Mouse (Mus musculus): Measurements from ENCODE around the gene Comt. TPM values are rescaled to one million over a fixed set of nuclear protein-coding genes. Genes with fewer than 3 reads are reported as not detected.

The Comt gene
- polyA plus RNA-seq, 1 experiment from 2014 or later, result 93.2 TPM

DNA sequence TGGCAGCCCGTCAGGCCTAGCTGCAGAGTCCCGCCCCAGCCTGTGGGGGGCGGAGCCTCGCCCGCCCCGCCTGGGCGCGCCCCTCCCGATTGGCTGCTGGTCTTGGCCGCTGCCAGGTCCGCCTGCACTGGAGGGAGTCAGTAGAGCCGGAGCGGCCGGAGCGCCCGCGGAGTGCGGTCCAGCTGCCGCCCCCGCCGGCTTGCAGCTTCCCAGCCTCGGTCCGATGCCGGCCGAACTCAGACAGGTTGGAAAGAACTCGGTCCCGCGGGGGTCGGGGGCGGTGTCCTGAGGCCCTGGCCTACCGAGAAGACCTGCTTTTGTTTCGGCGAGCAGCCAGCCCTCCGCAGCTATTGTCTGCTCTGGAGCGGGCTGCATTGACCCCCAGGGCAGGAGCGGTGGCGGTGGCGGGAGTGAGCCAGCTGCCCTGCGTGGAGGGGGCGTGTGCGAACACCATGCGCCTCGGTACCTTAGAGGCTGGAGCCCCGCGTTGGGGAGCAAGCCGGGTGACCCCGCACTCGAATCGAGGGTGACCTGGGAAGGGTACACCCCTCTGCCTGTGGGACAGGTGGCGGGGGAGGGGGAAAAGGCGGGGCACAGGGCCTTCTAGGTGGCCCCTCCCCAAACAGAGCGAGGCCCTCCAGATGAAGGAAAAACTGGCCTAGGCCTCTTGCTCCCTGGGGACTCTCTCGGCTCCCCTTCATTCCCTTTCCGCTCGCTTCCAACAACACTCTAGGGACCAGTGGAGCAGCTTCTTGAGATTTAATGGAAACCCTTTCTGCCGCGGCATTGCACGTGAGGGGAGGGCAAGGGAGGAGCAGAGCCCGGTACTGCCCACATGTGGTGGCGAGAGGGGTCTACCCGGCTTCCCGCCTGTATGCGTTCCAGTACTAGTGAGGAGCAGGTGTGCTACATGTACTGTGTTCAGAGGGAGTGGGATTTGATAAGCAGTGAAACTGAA lies 33.9 kb downstream of the Comt start:
- H3K4me2 ChIP-seq, result peak overlapping the region; percentile 75
- H3K36me3 ChIP-seq, result peaks cover 13% of the 10 kb centered on the region
- no peaks in the 10 kb centered on the region for H3K27me3 ChIP-seq
- peak overlapping the region; percentile 89 for H3K27ac ChIP-seq (replicated peaks)
- H3K9ac ChIP-seq, result peak overlapping the region; percentile 79
- peaks cover 91% of the 10 kb centered on the region for H3K4me1 ChIP-seq (replicated peaks)
- peak; percentile 82 for ATAC-seq (ENCODE audit: low read depth)
- WGBS, result under 1% methylated on average over 63 of the region's 63 CpGs
- H3K9me3 ChIP-seq, result no peaks in the 10 kb centered on the region
- peak overlapping the region; percentile 56 for H3K4me3 ChIP-seq

DNA sequence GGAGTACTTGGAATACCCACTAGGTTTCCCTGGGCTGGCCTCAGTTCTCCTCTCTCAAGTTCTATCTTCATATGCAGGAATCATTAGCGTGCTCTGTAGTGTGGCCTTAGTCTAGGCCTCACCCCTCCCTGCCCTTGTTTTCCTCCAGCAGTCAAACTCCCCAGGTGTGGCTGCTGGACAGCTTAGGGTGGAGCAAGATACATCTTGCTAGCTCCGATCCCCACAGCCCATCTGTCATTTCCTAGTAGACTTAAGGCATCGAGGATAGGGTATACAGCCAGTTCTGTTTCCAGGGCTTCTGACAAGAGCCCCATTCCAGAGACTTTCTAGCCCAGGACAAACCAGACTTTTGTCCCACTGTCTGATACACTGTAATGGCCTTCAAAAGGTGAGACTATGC lies 34.9 kb downstream of the Comt start:
- Histone ChIP-seq H3K4me3 (peak overlapping the region; percentile 56; the same call in 1 of the 2 replicates), H3K27me3 (no peaks in the 10 kb centered on the region), H3K4me2 (peak overlapping the region; percentile 75; the same call in 1 of the 2 replicates), H3K36me3 (peaks cover 3% of the 10 kb centered on the region), H3K27ac (replicated peaks) (peak overlapping the region; percentile 89), H3K9me3 (no peaks in the 10 kb centered on the region), H3K9ac (peak overlapping the region; percentile 79), H3K4me1 (replicated peaks) (peaks cover 94% of the 10 kb centered on the region)
- WGBS, result 87% methylated on average over 3 of the region's 3 CpGs
- ATAC-seq (ENCODE audit: low read depth), result no peak

DNA sequence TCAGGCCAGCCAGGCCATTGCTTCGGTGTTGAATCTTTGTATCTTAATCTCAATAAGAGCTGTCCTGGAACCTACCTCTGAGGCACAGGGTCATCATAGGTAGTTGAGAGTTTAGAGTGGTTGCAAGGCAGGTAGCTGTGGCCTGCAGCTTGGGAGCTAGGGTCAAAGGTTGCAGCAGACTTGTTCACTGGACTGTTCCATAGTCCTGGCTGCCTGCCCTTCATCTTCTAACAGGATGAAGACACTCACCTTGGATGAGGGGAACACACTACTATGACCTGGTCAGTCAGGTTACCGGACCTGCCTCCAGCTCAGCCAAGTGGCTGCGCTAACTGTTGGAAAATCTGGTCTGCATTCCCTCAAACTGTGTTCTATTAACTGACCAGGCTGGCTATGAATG lies 35.5 kb downstream of the Comt start:
- H3K36me3 ChIP-seq, result no peaks in the 10 kb centered on the region
- no peak overlapping the region for H3K9ac ChIP-seq
- WGBS, result 95% methylated on average over 3 of the region's 3 CpGs
- no peak overlapping the region for H3K4me3 ChIP-seq
- H3K4me1 ChIP-seq (replicated peaks), result peaks cover 94% of the 10 kb centered on the region
- H3K27ac ChIP-seq (replicated peaks), result no peak overlapping the region
- no peak overlapping the region for H3K4me2 ChIP-seq
- no peak for ATAC-seq (ENCODE audit: low read depth)
- no peaks in the 10 kb centered on the region for H3K9me3 ChIP-seq
- H3K27me3 ChIP-seq, result no peaks in the 10 kb centered on the region

DNA sequence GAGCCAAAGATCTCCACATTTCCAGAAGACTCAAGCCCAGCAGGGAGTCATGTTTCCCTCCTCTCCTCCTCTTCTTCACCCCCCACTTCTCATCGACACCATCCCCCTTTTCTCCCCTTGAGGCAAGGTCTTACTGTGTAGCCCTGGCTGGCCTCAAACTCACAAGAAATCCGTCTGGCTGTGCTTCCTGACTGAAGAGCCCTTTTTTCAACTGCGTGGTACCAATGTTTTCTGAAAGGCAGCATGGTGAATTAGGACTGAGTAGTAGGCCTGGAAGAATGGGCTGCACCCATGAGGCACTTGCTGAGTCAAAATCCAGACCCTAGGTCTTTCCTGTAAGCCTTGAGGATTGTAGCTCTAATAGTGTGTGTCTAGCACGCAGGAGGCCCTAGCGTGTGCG lies 36.3 kb downstream of the Comt start:
- Histone ChIP-seq H3K9me3 (no peaks in the 10 kb centered on the region), H3K27ac (replicated peaks) (no peak overlapping the region), H3K4me2 (no peak overlapping the region), H3K4me1 (replicated peaks) (peaks cover 92% of the 10 kb centered on the region), H3K9ac (no peak overlapping the region), H3K36me3 (no peaks in the 10 kb centered on the region), H3K27me3 (no peaks in the 10 kb centered on the region), H3K4me3 (no peak overlapping the region)
- WGBS, result 74% methylated on average over 6 of the region's 6 CpGs
- ATAC-seq (ENCODE audit: low read depth), result no peak

DNA sequence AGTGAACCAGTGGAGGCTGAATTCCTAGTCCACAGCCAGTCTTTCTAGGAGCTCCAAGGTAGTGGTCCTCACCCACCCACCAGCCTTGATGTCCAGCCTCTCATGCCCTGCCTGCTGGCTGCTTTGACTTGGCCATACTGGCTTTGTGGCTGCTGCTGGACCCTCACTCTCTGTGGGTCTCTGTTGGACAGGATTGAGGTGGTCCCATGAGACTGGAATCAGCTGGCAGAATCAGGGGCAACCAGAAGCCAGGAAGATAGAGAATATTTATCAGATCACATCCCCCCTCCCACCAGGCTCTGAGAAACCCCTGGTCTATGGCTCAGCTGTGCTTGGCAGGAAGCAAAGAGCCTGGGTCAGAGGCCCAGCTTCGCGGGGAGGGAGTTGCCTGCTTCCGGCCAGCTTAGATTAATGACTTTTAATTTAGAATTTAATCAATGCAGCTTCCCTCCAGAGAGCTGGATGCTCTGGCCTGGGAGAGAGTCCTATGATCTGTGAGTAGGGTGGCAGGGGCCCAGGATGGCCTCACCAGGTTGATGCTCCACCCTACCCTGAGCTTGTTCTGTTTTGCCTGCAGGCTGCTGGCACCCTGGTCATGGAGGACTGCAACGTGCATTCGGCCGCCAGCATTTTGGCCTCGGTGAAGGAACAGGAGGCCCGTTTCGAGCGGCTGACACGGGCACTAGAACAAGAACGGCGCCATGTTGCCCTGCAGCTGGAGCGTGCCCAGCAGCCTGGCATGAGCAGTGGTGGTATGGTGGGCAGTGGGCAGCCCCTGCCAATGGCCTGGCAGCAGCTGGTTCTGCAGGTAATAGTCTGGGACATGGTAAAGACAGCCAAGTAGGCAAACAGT lies 37.8 kb downstream of the Comt start:
- WGBS, result 65% methylated on average over 14 of the region's 14 CpGs
- H3K4me3 ChIP-seq, result no peak overlapping the region
- peak overlapping the region; percentile 81 for H3K27ac ChIP-seq (replicated peaks)
- H3K4me1 ChIP-seq (replicated peaks), result peaks cover 92% of the 10 kb centered on the region
- no peak overlapping the region for H3K4me2 ChIP-seq
- no peak for ATAC-seq (ENCODE audit: low read depth)
- peak overlapping the region; percentile 46; the same call in 1 of the 2 replicates for H3K9ac ChIP-seq
- H3K27me3 ChIP-seq, result no peaks in the 10 kb centered on the region
- H3K9me3 ChIP-seq, result no peaks in the 10 kb centered on the region
- no peaks in the 10 kb centered on the region for H3K36me3 ChIP-seq

DNA sequence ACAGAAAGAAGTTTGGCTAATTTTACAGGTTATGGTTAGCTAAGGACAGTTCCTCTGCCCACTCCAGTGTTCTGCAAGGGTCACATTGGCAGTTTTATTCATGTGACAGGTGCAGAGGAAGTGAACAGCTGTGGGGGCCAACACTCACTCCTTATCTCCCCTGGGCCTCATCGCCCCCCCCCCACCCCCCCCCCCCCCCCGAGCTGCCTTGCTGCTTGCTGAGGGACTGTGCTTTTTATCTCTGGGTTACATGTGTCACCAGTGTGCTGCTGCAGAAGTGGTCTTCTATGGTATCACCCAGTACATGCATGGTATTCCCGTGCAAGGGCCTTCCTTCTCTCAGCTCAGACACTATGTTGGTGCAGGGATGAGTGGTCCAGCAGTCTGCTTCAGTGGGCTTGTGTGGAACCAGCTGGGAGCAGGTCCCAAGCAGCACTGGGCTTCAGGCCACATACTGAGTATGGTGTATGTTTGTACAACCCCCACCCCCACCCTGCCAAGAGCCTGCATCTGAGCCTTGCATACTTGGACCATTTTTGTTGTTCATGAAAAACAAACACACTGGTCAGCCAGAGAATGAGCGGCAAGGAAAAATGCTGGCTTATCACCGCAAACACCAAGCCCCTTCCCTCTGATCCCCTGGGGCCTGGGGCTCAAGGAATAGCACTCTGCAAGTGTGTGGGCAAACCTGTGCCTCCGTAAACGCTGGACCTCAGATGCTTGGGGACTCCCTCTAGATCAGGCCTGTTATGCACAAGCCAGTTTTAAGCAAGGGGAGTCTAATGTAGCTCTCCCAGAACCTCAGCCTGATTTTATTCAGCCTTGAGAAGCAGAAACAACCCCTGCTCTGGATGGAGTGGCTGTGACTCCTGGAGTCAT lies 38.7 kb downstream of the Comt start:
- H3K27ac ChIP-seq (replicated peaks), result peak overlapping the region; percentile 81
- H3K4me1 ChIP-seq (replicated peaks), result peaks cover 92% of the 10 kb centered on the region
- no peak overlapping the region for H3K4me2 ChIP-seq
- H3K27me3 ChIP-seq, result no peaks in the 10 kb centered on the region
- no peaks in the 10 kb centered on the region for H3K9me3 ChIP-seq
- H3K36me3 ChIP-seq, result no peaks in the 10 kb centered on the region
- no peak for ATAC-seq (ENCODE audit: low read depth)
- H3K9ac ChIP-seq, result peak overlapping the region; percentile 46
- H3K4me3 ChIP-seq, result no peak overlapping the region
- WGBS, result 40% methylated on average over 6 of the region's 7 CpGs

GRCm38 (mm10) chr16:18386972-18387371 lies 39.7 kb downstream of the Comt start:
- H3K4me1 ChIP-seq (replicated peaks), result peaks cover 94% of the 10 kb centered on the region
- H3K9me3 ChIP-seq, result no peaks in the 10 kb centered on the region
- peak overlapping the region; percentile 81 for H3K27ac ChIP-seq (replicated peaks)
- no peak overlapping the region for H3K4me2 ChIP-seq
- 63% methylated on average over 3 of the region's 3 CpGs for WGBS
- H3K27me3 ChIP-seq, result no peaks in the 10 kb centered on the region
- H3K9ac ChIP-seq, result 0 out of 2 replicates have a peak overlapping the region, but pooled peaks have one; percentile 31
- no peak for ATAC-seq (ENCODE audit: low read depth)
- no peak overlapping the region for H3K4me3 ChIP-seq
- no peaks in the 10 kb centered on the region for H3K36me3 ChIP-seq

GRCm38 (mm10) chr16:18386451-18386850 lies 40.2 kb downstream of the Comt start:
- no peak overlapping the region for H3K4me2 ChIP-seq
- no peak overlapping the region for H3K9ac ChIP-seq
- no peaks in the 10 kb centered on the region for H3K27me3 ChIP-seq
- no peaks in the 10 kb centered on the region for H3K9me3 ChIP-seq
- ATAC-seq (ENCODE audit: low read depth), result no peak
- 67% methylated on average over 7 of the region's 7 CpGs for WGBS
- H3K27ac ChIP-seq (replicated peaks), result peak overlapping the region; percentile 81
- H3K36me3 ChIP-seq, result no peaks in the 10 kb centered on the region
- H3K4me3 ChIP-seq, result no peak overlapping the region
- H3K4me1 ChIP-seq (replicated peaks), result peaks cover 95% of the 10 kb centered on the region

DNA sequence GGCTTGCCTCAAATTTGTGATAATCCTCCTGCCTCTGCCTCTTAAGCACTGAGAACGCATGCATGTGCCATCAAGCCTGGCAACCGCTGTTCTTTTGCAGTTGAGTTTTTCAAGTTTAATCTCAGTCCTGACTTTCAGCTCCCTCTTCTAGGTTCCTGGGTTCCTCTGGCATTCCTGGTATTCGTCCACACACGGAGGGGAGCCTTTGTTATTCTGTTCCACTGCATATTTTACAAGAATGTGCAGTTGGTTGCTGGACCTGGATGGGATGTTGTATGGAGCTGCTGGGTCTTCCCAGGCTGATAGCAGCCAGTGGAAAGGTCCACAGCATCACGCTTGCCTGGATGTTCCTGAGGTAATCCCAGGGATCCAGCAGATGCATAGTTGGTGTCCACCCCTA lies 41.2 kb downstream of the Comt start:
- Histone ChIP-seq H3K36me3 (no peaks in the 10 kb centered on the region), H3K4me2 (no peak overlapping the region), H3K27me3 (no peaks in the 10 kb centered on the region), H3K4me1 (replicated peaks) (peaks cover 98% of the 10 kb centered on the region), H3K9ac (no peak overlapping the region), H3K27ac (replicated peaks) (no peak overlapping the region), H3K4me3 (no peak overlapping the region), H3K9me3 (no peaks in the 10 kb centered on the region)
- 70% methylated on average over 5 of the region's 5 CpGs for WGBS
- no peak for ATAC-seq (ENCODE audit: low read depth)

GRCm38 (mm10) chr16:18384659-18385058 lies 42.0 kb downstream of the Comt start:
- 52% methylated on average over 8 of the region's 8 CpGs for WGBS
- H3K4me1 ChIP-seq (replicated peaks), result peaks cover 98% of the 10 kb centered on the region
- H3K36me3 ChIP-seq, result no peaks in the 10 kb centered on the region
- H3K27me3 ChIP-seq, result no peaks in the 10 kb centered on the region
- H3K4me3 ChIP-seq, result no peak overlapping the region
- H3K9ac ChIP-seq, result peak overlapping the region; percentile 12; the same call in 1 of the 2 replicates
- no peak overlapping the region for H3K4me2 ChIP-seq
- peak overlapping the region; percentile 54; the same call in 1 of the 2 replicates for H3K27ac ChIP-seq (replicated peaks)
- no peaks in the 10 kb centered on the region for H3K9me3 ChIP-seq
- ATAC-seq (ENCODE audit: low read depth), result no peak

DNA sequence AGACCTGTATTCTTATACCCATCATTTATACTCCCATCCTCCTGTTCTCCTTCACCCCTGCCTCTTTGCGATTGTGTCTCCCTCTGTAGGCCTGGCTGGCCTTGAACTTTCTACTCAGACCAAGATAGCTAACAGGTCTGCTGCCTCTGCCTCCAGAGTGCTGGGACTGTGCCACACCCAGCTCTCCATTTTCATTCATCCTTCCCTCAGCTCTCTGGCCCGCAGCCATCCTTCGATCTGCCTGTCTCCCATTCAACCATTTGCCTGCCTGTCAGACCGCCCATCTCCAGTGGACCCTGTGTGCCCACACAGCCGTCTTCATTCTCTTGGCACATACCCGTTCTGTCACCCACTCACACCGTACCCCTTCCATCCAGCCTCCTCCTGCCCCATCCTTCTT lies 42.4 kb downstream of the Comt start:
- Histone ChIP-seq H3K9ac (peak overlapping the region; percentile 12; the same call in 1 of the 2 replicates), H3K4me1 (replicated peaks) (peaks cover 98% of the 10 kb centered on the region), H3K4me3 (no peak overlapping the region), H3K27me3 (no peaks in the 10 kb centered on the region), H3K9me3 (no peaks in the 10 kb centered on the region), H3K36me3 (no peaks in the 10 kb centered on the region), H3K27ac (replicated peaks) (peak overlapping the region; percentile 54), H3K4me2 (no peak overlapping the region)
- 59% methylated on average over 7 of the region's 7 CpGs for WGBS
- ATAC-seq (ENCODE audit: low read depth), result no peak

Measured in neural tube, embryonic 13.5 days (tissue).